Mouse (Mus musculus): ENCODE measurements at regions not wholly inside any gene's neighbourhood (a gene's known extent, or its start where the extent isn't known, plus 50 kb on each side); places are given as distances from the start of the nearest gene placed in this dataset.
A peak's percentile ranks its signal among the peaks of the same experiment; 100 is the strongest.

- no peak for DNase-seq (ENCODE audit: extremely low spot score in 1 of 2, low spot score in 1 of 2)
Measured at GRCm38 (mm10) chr3:143509531-143509930, 627.7 kb upstream of the Pkn2 start.

DNA sequence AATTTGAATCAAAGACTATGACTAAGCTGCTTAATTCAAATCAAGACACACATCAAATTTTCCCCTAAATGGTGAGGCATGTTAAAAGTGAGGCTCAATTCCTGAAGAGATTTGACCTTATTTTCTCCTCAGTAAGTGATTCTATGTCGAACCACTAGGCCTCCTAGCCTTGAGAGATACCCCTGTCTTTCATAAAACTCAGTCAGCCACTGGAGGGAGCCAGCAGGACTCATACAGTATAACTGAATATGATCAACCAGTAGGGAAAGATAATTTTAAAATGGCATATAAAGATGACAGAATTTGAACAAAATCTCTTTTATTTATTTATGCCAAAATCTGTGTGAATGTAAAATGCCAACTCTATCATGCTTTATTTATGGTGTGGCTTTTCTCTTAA is 626.5 kb upstream of the Pkn2 start:
- DNase-seq (ENCODE audit: extremely low spot score in 1 of 2, low spot score in 1 of 2) = peak; percentile 66 to 84

DNA sequence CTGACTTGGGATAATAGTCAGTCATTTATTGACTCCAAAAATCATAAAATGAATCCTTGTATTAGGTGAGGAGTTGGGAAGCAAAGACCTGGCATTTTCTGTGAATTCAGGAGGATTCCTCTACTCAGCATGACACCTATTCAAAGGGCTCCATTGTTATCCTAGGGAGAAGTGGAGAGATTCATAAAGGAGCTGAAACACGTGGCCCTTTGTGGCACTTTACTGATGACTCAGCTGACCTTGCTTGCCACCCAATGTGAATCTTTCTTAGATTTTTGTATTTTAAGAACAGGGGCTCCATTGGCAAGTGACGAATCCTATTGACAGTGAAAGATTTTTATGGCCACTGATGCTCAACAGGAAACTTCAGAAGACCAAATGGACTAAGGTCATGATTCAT is 619.2 kb upstream of the Pkn2 start:
- DNase-seq (ENCODE audit: extremely low spot score in 1 of 2, low spot score in 1 of 2) = no peak

- DNase-seq (ENCODE audit: extremely low spot score in 1 of 2, low spot score in 1 of 2) = no peak
Measured at GRCm38 (mm10) chr3:143495389-143495788, 613.6 kb upstream of the Pkn2 start.

DNA sequence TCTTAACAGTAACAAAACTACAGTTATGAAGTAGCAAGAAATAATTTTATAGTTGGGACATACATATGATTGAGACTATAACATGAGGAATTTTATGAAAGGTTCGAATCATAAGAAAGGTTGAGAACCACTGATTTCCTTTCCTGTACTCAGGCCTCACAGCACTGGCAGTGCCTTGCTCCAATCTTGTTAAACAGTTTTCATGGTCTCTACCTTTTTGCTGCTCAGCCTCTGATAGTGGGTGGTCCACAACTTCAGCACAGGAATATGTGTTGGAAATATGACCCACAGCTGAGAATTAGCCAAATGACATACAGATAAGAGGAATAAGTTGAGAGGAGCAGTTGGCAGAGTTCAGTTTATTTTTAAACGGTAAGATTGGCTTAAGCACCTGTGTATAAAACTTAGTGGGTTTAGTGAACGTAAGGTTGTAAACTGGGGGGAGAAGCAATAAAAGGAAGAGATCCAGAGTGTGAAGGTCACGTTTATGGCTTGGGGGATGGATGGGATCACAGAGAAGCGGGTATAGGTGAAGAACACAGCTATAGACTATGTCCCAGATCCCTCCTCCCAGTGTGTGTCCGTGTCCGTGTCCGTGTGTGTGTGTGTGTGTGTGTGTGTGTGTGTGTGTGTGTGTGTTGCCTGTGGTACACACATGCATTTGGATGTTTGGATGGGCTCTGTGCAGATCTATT is 596.3 kb upstream of the Pkn2 start:
- no peak for DNase-seq (ENCODE audit: extremely low spot score in 1 of 2, low spot score in 1 of 2)

DNA sequence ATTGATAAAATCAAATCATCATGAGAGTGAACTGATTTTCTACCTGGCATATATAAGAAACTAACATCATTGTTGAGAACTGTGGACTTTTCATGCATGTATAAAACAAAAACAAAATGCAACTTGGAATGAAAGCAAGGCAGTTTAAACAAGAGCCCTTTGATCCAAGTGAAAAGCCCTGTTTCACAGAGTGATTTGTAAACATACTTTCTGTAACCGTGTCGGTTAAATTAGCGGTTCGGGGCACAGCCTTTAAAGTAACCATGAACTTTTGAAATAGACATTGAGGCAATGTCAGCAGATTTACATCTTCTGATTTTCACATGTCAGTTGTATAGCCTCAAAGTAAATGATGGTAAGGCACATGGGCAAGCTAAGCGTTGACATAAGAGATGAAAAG is 593.7 kb upstream of the Pkn2 start:
- DNase-seq (ENCODE audit: extremely low spot score in 1 of 2, low spot score in 1 of 2) = no peak

- no peak for DNase-seq (ENCODE audit: extremely low spot score in 1 of 2, low spot score in 1 of 2)
Measured at GRCm38 (mm10) chr3:143447005-143447709, 565.4 kb upstream of the Pkn2 start.

DNA sequence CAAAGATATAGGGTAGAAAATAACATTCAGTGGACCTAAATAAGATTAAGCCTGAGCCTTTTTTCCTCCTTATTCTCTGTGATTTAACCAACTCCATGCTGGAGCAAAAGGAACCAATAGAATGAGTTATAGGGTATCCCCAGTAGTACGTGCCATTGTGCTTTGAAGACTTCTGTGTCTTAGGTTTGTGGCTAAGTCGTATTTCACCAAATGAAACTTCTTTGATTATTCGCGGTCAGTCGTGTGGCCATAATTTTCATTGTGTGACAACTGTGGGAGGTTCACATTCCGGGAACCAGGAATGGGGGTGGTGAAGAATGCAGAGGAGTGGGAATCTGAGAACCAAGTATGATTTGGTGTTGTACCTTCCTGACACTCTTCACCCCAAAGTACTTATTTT is 535.6 kb upstream of the Pkn2 start:
- DNase-seq (ENCODE audit: extremely low spot score in 1 of 2, low spot score in 1 of 2) = no peak

DNA sequence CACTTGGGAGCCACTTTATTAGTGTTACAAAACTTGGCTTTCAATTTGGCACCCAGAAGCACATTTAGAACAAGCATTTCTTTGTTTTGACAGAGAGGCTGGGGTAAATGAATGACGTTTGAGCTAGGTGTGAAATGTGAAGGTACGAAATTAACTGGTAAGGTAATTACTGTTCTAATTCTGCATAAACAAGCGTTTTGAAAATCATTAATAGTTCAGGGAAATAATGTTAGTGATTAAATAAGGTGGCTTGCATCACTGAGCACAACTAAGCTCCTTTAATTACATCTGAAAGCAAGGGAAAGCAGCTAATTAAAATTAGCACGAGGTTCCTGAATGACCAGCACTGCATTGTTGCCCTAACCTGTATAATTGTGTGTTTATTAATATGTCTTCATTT is 529.9 kb upstream of the Pkn2 start:
- DNase-seq (ENCODE audit: extremely low spot score in 1 of 2, low spot score in 1 of 2) = no peak

DNA sequence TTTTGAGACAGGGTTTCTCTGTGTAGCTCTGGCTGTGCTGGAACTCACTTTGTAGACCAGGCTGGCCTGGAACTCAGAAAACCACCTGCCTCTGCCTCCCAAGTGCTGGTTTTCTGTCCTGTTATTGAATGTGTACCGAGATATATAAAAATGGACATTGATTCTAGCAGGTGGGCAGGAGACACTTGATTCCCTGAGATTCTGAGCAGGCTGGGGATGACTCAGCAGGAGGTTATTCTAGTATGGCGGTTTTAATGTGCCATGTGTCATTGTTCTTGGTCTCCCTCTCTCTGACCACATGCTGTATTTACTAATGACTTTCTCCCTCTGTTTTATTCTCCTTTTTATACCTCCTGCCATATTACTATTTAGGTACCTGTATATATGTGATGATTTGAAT is 517.2 kb upstream of the Pkn2 start:
- no peak for DNase-seq (ENCODE audit: extremely low spot score in 1 of 2, low spot score in 1 of 2)

- DNase-seq (ENCODE audit: extremely low spot score in 1 of 2, low spot score in 1 of 2) = peak; percentile 79 to 82
Measured at GRCm38 (mm10) chr3:143384357-143384756, 502.6 kb upstream of the Pkn2 start.

DNA sequence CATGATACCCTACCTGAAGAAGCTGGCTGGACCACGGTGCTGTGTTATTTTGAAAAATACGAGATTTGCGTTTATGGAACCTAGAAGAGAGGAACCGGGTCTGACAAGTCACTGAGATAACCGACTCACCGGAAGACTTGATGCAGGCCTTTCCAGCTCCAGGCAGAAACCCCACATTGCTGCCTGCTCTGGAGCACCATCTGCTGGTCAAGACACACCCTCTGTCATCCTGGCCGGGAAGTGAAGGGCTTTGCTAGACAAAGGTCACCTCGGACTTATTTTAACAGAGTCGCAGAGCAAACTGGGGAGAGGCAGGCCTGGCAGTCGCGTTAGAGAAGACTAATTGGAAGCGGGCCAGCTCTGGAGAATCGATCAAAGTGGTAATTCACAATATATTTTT is 497.4 kb upstream of the Pkn2 start:
- peak; percentile 33 to 85 for DNase-seq (ENCODE audit: extremely low spot score in 1 of 2, low spot score in 1 of 2)

- no peak for DNase-seq (ENCODE audit: extremely low spot score in 1 of 2, low spot score in 1 of 2)
Measured at GRCm38 (mm10) chr3:143377446-143377845, 495.6 kb upstream of the Pkn2 start.

DNA sequence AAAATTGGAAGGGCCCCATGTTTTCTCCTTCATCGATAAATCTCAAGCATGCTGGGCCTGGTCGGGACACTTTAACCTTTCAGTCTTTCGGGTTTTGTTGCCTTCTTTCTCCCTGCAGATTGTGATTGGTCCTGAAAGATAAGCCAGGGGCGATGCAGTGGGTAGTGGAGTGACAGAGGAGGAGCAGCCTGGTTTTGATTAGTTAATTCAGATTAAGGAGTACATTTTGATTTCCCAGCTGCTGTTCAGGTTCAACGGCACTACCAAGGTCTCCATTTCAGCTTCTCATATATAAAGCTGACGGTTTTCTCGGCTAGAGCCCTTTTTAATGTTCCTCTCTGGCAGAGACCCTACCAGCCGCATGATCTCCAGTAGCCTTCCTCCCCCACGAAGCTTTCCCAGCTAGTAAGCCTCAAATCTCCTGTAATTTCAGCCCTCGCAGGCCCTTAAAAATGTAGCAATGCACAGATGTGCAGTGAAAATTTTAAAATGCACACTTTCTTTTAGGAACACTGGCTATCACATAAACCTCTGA is 493.8 kb upstream of the Pkn2 start:
- DNase-seq (ENCODE audit: extremely low spot score in 1 of 2, low spot score in 1 of 2) = no peak

DNA sequence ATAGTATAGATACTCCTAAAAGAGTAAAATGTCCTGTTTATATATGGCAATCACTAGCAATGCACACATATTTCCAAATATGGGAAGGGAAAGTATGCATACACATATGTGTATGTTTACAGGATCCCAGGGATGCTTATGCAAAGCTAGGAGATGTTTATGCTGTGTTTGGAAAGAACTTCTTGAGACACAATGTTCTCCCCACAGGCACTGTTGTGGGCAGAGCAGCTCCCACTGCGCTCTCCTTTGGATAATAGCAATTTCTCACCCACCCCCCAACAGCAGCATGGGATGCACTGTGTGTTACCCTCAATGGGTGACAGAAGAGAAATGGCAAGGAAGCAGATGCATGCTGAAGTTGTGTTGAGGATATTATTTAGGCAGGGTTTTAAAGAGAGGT is 491.7 kb upstream of the Pkn2 start:
- DNase-seq (ENCODE audit: extremely low spot score in 1 of 2, low spot score in 1 of 2) = no peak

- no peak for DNase-seq (ENCODE audit: extremely low spot score in 1 of 2, low spot score in 1 of 2)
Measured at GRCm38 (mm10) chr3:143369002-143369401, 487.2 kb upstream of the Pkn2 start.

- no peak for DNase-seq (ENCODE audit: extremely low spot score in 1 of 2, low spot score in 1 of 2)
Measured at GRCm38 (mm10) chr3:143340032-143340431, 458.2 kb upstream of the Pkn2 start.

DNA sequence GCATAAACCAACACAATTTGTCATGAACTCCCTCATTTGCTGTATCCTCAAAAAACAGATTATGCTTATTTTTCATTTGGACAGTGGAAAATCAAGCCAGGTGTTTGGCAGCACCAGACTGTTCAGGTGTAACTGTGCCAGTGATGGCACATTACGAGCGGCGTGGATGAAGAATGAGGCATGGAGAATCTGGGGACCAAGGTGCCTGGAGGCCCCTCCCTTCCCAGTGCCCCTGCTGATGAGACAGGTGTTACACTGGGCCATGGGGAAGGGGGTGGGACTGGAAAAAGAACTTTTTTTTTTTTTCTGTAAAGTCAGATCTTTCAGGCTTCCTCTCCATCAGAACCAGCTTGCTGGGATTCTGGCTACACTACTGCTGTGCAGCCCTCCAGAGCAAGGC is 451.5 kb upstream of the Pkn2 start:
- DNase-seq (ENCODE audit: extremely low spot score in 1 of 2, low spot score in 1 of 2) = no peak

- no peak for DNase-seq (ENCODE audit: extremely low spot score in 1 of 2, low spot score in 1 of 2)
Measured at GRCm38 (mm10) chr3:143328521-143328920, 446.7 kb upstream of the Pkn2 start.

- DNase-seq (ENCODE audit: extremely low spot score in 1 of 2, low spot score in 1 of 2) = no peak
Measured at GRCm38 (mm10) chr3:143327652-143328051, 445.8 kb upstream of the Pkn2 start.

DNA sequence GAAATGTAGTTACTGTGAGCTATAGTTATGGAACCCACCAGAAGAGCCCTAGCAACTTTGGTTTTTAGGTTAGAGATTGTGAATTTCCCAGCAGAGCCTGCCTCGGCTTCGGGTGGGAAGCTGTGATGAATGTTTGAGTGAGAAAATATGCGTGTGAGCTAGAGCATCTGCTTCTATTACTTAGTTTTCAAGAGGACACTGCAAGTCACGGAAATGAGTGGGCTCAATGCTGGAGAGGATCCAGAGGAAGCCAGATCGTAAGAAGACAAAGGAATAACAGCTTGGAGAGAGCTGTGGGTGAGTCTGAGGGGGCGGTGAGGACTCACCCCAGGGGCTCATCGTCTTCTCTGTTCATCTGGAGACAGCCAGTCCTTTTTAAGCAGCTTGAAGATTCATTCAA is 434.7 kb upstream of the Pkn2 start:
- DNase-seq (ENCODE audit: extremely low spot score in 1 of 2, low spot score in 1 of 2) = peak; percentile 94 to 95

DNA sequence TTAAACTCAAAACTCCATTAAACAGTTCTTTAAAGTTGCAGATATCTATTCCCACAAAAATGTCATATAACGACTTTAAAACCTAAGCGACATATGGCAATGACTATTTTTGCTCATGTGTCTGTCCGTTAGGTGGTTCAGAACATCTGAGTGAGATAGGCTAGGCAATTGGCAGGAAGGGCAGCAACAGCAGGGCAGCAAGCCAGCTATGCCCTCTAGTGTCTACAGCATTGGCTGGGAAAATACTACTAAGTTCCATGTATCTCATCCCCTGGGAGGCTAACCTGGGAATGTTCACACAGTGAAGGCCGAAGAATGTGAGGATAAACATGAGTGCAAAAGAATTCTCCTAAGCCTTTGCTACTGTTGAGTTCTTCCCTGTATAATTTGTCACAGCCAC is 410.0 kb upstream of the Pkn2 start:
- DNase-seq (ENCODE audit: extremely low spot score in 1 of 2, low spot score in 1 of 2) = peak; percentile 32 to 59
